Mouse (Mus musculus) kidney, postnatal 0 days (tissue): ENCODE measurements around the gene Pcp4l1. TPM values are rescaled to one million over a fixed set of nuclear protein-coding genes. Genes with fewer than 3 reads are reported as not detected.
A peak's percentile ranks its signal among the peaks of the same experiment; 100 is the strongest.

Source experiments
- ATAC-seq: fragments of 200-750 bp; cut with Nextera tagmentation; replicated peaks from 2 replicates; pipeline ENCODE4 v1.8.0; 2017; ENCODE audit warnings: low read depth, moderate number of reproducible peaks, moderate TSS enrichment, moderate library complexity; ENCODE audit not compliant: low FRiP score
- DNase-seq: peaks from one replicate; pipeline ENCODE4 v3.0.0-alpha.2; 2016; ENCODE audit warnings: low spot score
- H3K27ac ChIP-seq: fragments of 300-500 bp; sonication (generic); 2 replicates; pipeline ENCODE4 v1.5.1; 2014; ENCODE audit warnings: mild to moderate bottlenecking
- H3K27me3 ChIP-seq: fragments of 300-500 bp; sonication (generic); 2 replicates; pipeline ENCODE4 v1.6.1; 2014; ENCODE audit warnings: low read length, mixed read lengths; ENCODE audit not compliant: insufficient read depth
- H3K36me3 ChIP-seq: fragments of 300-500 bp; sonication (generic); 2 replicates; pipeline ENCODE4 v1.6.1; 2014; ENCODE audit warnings: low read length, mixed read lengths; ENCODE audit not compliant: insufficient read depth
- H3K4me1 ChIP-seq: fragments of 300-500 bp; sonication (generic); replicated peaks from 2 replicates; pipeline ENCODE4 v1.6.1; 2014; ENCODE audit warnings: antibody characterized with exemption, low read length, mixed read lengths; ENCODE audit not compliant: insufficient read depth
- H3K4me2 ChIP-seq: fragments of 300-500 bp; sonication (generic); 2 replicates; pipeline ENCODE4 v1.6.1; 2014; ENCODE audit warnings: mild to moderate bottlenecking, low read length, moderate library complexity, mixed read lengths
- H3K4me3 ChIP-seq: fragments of 300-500 bp; sonication (generic); replicated peaks from 2 replicates; pipeline ENCODE4 v1.5.1; 2014; ENCODE audit warnings: low read depth, low read length
- H3K9ac ChIP-seq: fragments of 300-500 bp; sonication (generic); 2 replicates; pipeline ENCODE4 v1.6.1; 2014; ENCODE audit warnings: low read depth, low read length
- H3K9me3 ChIP-seq: fragments of 300-500 bp; sonication (generic); replicated peaks from 2 replicates; pipeline ENCODE4 v1.6.1; 2016; ENCODE audit warnings: low read length, inconsistent platforms, mixed read lengths
- CTCF ChIP-seq: IDR thresholded peaks from 2 replicates; pipeline ENCODE4 v1.5.1; 2016; ENCODE audit warnings: antibody characterized with exemption, low read depth, mild to moderate bottlenecking, moderate library complexity
- WGBS: fragments of 180-500 bp; shearing (Covaris S2); extraction: QIAGEN DNeasy Blood & Tissue Kit; methylation state at CpG from one replicate; pipeline ENCODE4 v1.1.7; 2014; 5-methylcytosine and 5-hydroxymethylcytosine counted together
- polyA plus RNA-seq: library from polyadenylated mRNA; unstranded; fragments of >200 nt; fragmentation: Nextera tagmentation; extraction: Ambion mirVana; gene quantifications from 2 replicates; pipeline ENCODE4 v1.2.1, GENCODE M21; 2015

Gene Pcp4l1
- polyA plus RNA-seq, 1 experiment from 2014 or later: 9.9 TPM

GRCm38 (mm10) chr1:171231844-171232243 lies 35.8 kb upstream of the Pcp4l1 start:
- whole genome bisulfite sequencing: 76% methylated on average over 4 of the region's 4 CpGs
- H3K36me3 ChIP-seq: peaks cover 28% of the 10 kb centered on the region
- H3K9me3 ChIP-seq: no peaks in the 10 kb centered on the region
- H3K4me2 ChIP-seq: no peak overlapping the region
- no peak overlapping the region for H3K9ac ChIP-seq
- no peak for TF ChIP-seq CTCF
- no peaks in the 10 kb centered on the region for H3K27me3 ChIP-seq
- H3K27ac ChIP-seq: no peak overlapping the region
- DNase-seq (no peak), ATAC-seq (no peak)
- no peak overlapping the region for H3K4me3 ChIP-seq
- H3K4me1 ChIP-seq: 0 out of 2 replicates have a peak, but pooled peaks cover 3% of the 10 kb centered on the region

- ATAC-seq: peak; percentile 38; the same call in 1 of the 2 replicates
- no peak for TF ChIP-seq CTCF
- no peak for DNase-seq
- H3K4me2 ChIP-seq: no peak overlapping the region
- no peak overlapping the region for H3K4me3 ChIP-seq
- 53% methylated on average over 3 of the region's 3 CpGs for WGBS
- H3K36me3 ChIP-seq: peaks cover 16% of the 10 kb centered on the region
- no peaks in the 10 kb centered on the region for H3K9me3 ChIP-seq
- H3K27ac ChIP-seq: peak overlapping the region; percentile 31; the same call in 1 of the 2 replicates
- no peak overlapping the region for H3K9ac ChIP-seq
- H3K27me3 ChIP-seq: no peaks in the 10 kb centered on the region
- 0 out of 2 replicates have a peak, but pooled peaks cover 3% of the 10 kb centered on the region for H3K4me1 ChIP-seq
These were observed 34.1 kb upstream of the Pcp4l1 start for GRCm38 (mm10) chr1:171230215-171230614.

- 56% methylated on average over 6 of the region's 6 CpGs for WGBS
- no peak for DNase-seq
These were observed 33.7 kb upstream of the Pcp4l1 start for GRCm38 (mm10) chr1:171229750-171230149.

GRCm38 (mm10) chr1:171227879-171228278 lies 31.8 kb upstream of the Pcp4l1 start:
- Histone ChIP-seq H3K27me3 (no peaks in the 10 kb centered on the region), H3K9me3 (no peaks in the 10 kb centered on the region), H3K4me2 (no peak overlapping the region), H3K36me3 (no peaks in the 10 kb centered on the region), H3K4me1 (0 out of 2 replicates have a peak, but pooled peaks cover 6% of the 10 kb centered on the region), H3K27ac (no peak overlapping the region), H3K9ac (no peak overlapping the region), H3K4me3 (no peak overlapping the region)
- DNase-seq (no peak), ATAC-seq (no peak)
- WGBS: 95% methylated on average over 1 of the region's 1 CpGs
- no peak for TF ChIP-seq CTCF

More at GRCm38 (mm10) chr1:171229750-171230149, 33.7 kb upstream of the Pcp4l1 start:
- ATAC-seq: no peak
- Histone ChIP-seq H3K9me3 (no peaks in the 10 kb centered on the region), H3K9ac (no peak overlapping the region), H3K4me2 (no peak overlapping the region), H3K4me3 (no peak overlapping the region), H3K27me3 (no peaks in the 10 kb centered on the region), H3K27ac (0 out of 2 replicates have a peak overlapping the region, but pooled peaks have one; percentile 31), H3K4me1 (0 out of 2 replicates have a peak, but pooled peaks cover 3% of the 10 kb centered on the region), H3K36me3 (peaks cover 12% of the 10 kb centered on the region)
- TF ChIP-seq CTCF: no peak

GRCm38 (mm10) chr1:171226780-171227179 lies 30.7 kb upstream of the Pcp4l1 start:
- WGBS: 55% methylated on average over 4 of the region's 4 CpGs
- ATAC-seq: no peak
- DNase-seq: no peak
- TF ChIP-seq CTCF: no peak
- Histone ChIP-seq H3K27ac (no peak overlapping the region), H3K9me3 (no peaks in the 10 kb centered on the region), H3K4me2 (no peak overlapping the region), H3K9ac (no peak overlapping the region), H3K27me3 (no peaks in the 10 kb centered on the region), H3K4me1 (peaks cover 6% of the 10 kb centered on the region; the same call in 1 of the 2 replicates), H3K36me3 (no peaks in the 10 kb centered on the region), H3K4me3 (no peak overlapping the region)

- Histone ChIP-seq H3K4me1 (peaks cover 11% of the 10 kb centered on the region), H3K9ac (no peak within 1 kb of the TSS), H3K36me3 (peaks cover under 1% of the 10 kb centered on the region), H3K27ac (no peak within 1 kb of the TSS; the same call in 1 of the 2 replicates), H3K9me3 (no peaks in the 10 kb centered on the region), H3K4me2 (no peak within 1 kb of the TSS), H3K4me3 (no peak within 1 kb of the TSS), H3K27me3 (no peaks in the 10 kb centered on the region)
- WGBS: 63% methylated on average over 5 of the region's 5 CpGs
- ATAC-seq (no peak), DNase-seq (no peak)
- no peak for TF ChIP-seq CTCF
These were observed 28.8 kb upstream of the Pcp4l1 start, which contains the start of gene Apoa2 for GRCm38 (mm10) chr1:171224857-171225256. TSS of gene Apoa2 (plus strand) at chr1:171225054.

GRCm38 (mm10) chr1:171223796-171224195 lies 27.7 kb upstream of the Pcp4l1 start:
- TF ChIP-seq CTCF: no peak
- H3K9me3 ChIP-seq: no peaks in the 10 kb centered on the region
- H3K27me3 ChIP-seq: no peaks in the 10 kb centered on the region
- no peak overlapping the region for H3K27ac ChIP-seq
- H3K4me1 ChIP-seq: peaks cover 11% of the 10 kb centered on the region
- peaks cover 10% of the 10 kb centered on the region for H3K36me3 ChIP-seq
- no peak overlapping the region for H3K9ac ChIP-seq
- no peak for DNase-seq
- no peak overlapping the region for H3K4me2 ChIP-seq
- WGBS: 76% methylated on average over 2 of the region's 2 CpGs
- ATAC-seq: no peak
- H3K4me3 ChIP-seq: no peak overlapping the region
